Mouse (Mus musculus): ENCODE measurements around the gene Tmem217.

Gene Tmem217

GRCm38 (mm10) chr17:29552162-29552732, at the start of gene Tmem217:
TSS of gene Tmem217 (minus strand) at chr17:29552385.
- Histone ChIP-seq H3K36me3 (ENCODE audit: insufficient read depth, low read length) (peaks cover 12% of the 10 kb centered on the region), H3K4me1 (replicated peaks; ENCODE audit: low read depth, low read length) (peaks cover 45% of the 10 kb centered on the region), H3K27me3 (ENCODE audit: insufficient read depth, low read length) (peaks cover 3% of the 10 kb centered on the region; the same call in 1 of the 2 replicates), H3K4me3 (replicated peaks; ENCODE audit: low read length) (no peak within 1 kb of the TSS), H3K9me3 (ENCODE audit: low read length) (no peaks in the 10 kb centered on the region)
- TF ChIP-seq POU5F1 (IDR thresholded peaks at IDR 0.05; ENCODE audit: borderline replicate concordance, low read length) = no peak
- TF ChIP-seq NANOG (IDR thresholded peaks at IDR 0.05; ENCODE audit: borderline replicate concordance, low read length) = no peak
- no peak for TF ChIP-seq CTCF (conservative IDR thresholded peaks at IDR 0.05; ENCODE audit: low read length)

- Histone ChIP-seq H3K27me3 (ENCODE audit: insufficient read depth, low read length) (no peaks in the 10 kb centered on the region), H3K4me1 (replicated peaks; ENCODE audit: low read depth, low read length) (peaks cover 49% of the 10 kb centered on the region), H3K4me3 (replicated peaks; ENCODE audit: low read length) (no peak overlapping the region), H3K9me3 (ENCODE audit: low read length) (peaks cover 3% of the 10 kb centered on the region; the same call in 1 of the 2 replicates), H3K36me3 (ENCODE audit: insufficient read depth, low read length) (peaks cover 47% of the 10 kb centered on the region)
- TF ChIP-seq CTCF (conservative IDR thresholded peaks at IDR 0.05; ENCODE audit: low read length) (no peak), NANOG (IDR thresholded peaks at IDR 0.05; ENCODE audit: borderline replicate concordance, low read length) (no peak), POU5F1 (IDR thresholded peaks at IDR 0.05; ENCODE audit: borderline replicate concordance, low read length) (no peak)
Observed at GRCm38 (mm10) chr17:29601391-29601790, 49.2 kb upstream of the Tmem217 start.

GRCm38 (mm10) chr17:29599537-29599936, 47.4 kb upstream of the Tmem217 start:
- H3K36me3 ChIP-seq (ENCODE audit: insufficient read depth, low read length) = peaks cover 57% of the 10 kb centered on the region
- peak overlapping the region; percentile 63 for H3K4me3 ChIP-seq (replicated peaks; ENCODE audit: low read length)
- H3K4me1 ChIP-seq (replicated peaks; ENCODE audit: low read depth, low read length) = peaks cover 41% of the 10 kb centered on the region
- peaks cover 3% of the 10 kb centered on the region; the same call in 1 of the 2 replicates for H3K9me3 ChIP-seq (ENCODE audit: low read length)
- H3K27me3 ChIP-seq (ENCODE audit: insufficient read depth, low read length) = no peaks in the 10 kb centered on the region
- TF ChIP-seq NANOG (IDR thresholded peaks at IDR 0.05; ENCODE audit: borderline replicate concordance, low read length) = no peak
- TF ChIP-seq POU5F1 (IDR thresholded peaks at IDR 0.05; ENCODE audit: borderline replicate concordance, low read length) = no peak
- TF ChIP-seq CTCF (conservative IDR thresholded peaks at IDR 0.05; ENCODE audit: low read length) = no peak

- H3K4me3 ChIP-seq (replicated peaks; ENCODE audit: low read length) = no peak overlapping the region
- peaks cover 59% of the 10 kb centered on the region for H3K36me3 ChIP-seq (ENCODE audit: insufficient read depth, low read length)
- H3K4me1 ChIP-seq (replicated peaks; ENCODE audit: low read depth, low read length) = peaks cover 39% of the 10 kb centered on the region
- TF ChIP-seq NANOG (IDR thresholded peaks at IDR 0.05; ENCODE audit: borderline replicate concordance, low read length) (no peak), CTCF (conservative IDR thresholded peaks at IDR 0.05; ENCODE audit: low read length) (no peak), POU5F1 (IDR thresholded peaks at IDR 0.05; ENCODE audit: borderline replicate concordance, low read length) (no peak)
- peaks cover 3% of the 10 kb centered on the region; the same call in 1 of the 2 replicates for H3K9me3 ChIP-seq (ENCODE audit: low read length)
- no peaks in the 10 kb centered on the region for H3K27me3 ChIP-seq (ENCODE audit: insufficient read depth, low read length)
Observed at GRCm38 (mm10) chr17:29599051-29599450, 46.9 kb upstream of the Tmem217 start.

GRCm38 (mm10) chr17:29596771-29597132, 44.6 kb upstream of the Tmem217 start:
- Histone ChIP-seq H3K27me3 (ENCODE audit: insufficient read depth, low read length) (no peaks in the 10 kb centered on the region), H3K36me3 (ENCODE audit: insufficient read depth, low read length) (peaks cover 49% of the 10 kb centered on the region), H3K4me1 (replicated peaks; ENCODE audit: low read depth, low read length) (peaks cover 39% of the 10 kb centered on the region), H3K9me3 (ENCODE audit: low read length) (no peaks in the 10 kb centered on the region), H3K4me3 (replicated peaks; ENCODE audit: low read length) (peak overlapping the region; percentile 46)
- TF ChIP-seq CTCF (conservative IDR thresholded peaks at IDR 0.05; ENCODE audit: low read length) = no peak
- no peak for TF ChIP-seq POU5F1 (IDR thresholded peaks at IDR 0.05; ENCODE audit: borderline replicate concordance, low read length)
- no peak for TF ChIP-seq NANOG (IDR thresholded peaks at IDR 0.05; ENCODE audit: borderline replicate concordance, low read length)

- no peaks in the 10 kb centered on the region for H3K9me3 ChIP-seq (ENCODE audit: low read length)
- peak overlapping the region; percentile 46 for H3K4me3 ChIP-seq (replicated peaks; ENCODE audit: low read length)
- peaks cover 39% of the 10 kb centered on the region for H3K4me1 ChIP-seq (replicated peaks; ENCODE audit: low read depth, low read length)
- no peak for TF ChIP-seq POU5F1 (IDR thresholded peaks at IDR 0.05; ENCODE audit: borderline replicate concordance, low read length)
- TF ChIP-seq NANOG (IDR thresholded peaks at IDR 0.05; ENCODE audit: borderline replicate concordance, low read length) = no peak
- no peak for TF ChIP-seq CTCF (conservative IDR thresholded peaks at IDR 0.05; ENCODE audit: low read length)
- H3K36me3 ChIP-seq (ENCODE audit: insufficient read depth, low read length) = peaks cover 50% of the 10 kb centered on the region
- H3K27me3 ChIP-seq (ENCODE audit: insufficient read depth, low read length) = no peaks in the 10 kb centered on the region
Observed at GRCm38 (mm10) chr17:29595891-29596770, 43.9 kb upstream of the Tmem217 start.

- Histone ChIP-seq H3K4me3 (replicated peaks; ENCODE audit: low read length) (no peak overlapping the region), H3K36me3 (ENCODE audit: insufficient read depth, low read length) (peaks cover 27% of the 10 kb centered on the region), H3K27me3 (ENCODE audit: insufficient read depth, low read length) (no peaks in the 10 kb centered on the region), H3K9me3 (ENCODE audit: low read length) (no peaks in the 10 kb centered on the region), H3K4me1 (replicated peaks; ENCODE audit: low read depth, low read length) (peaks cover 18% of the 10 kb centered on the region)
- no peak for TF ChIP-seq POU5F1 (IDR thresholded peaks at IDR 0.05; ENCODE audit: borderline replicate concordance, low read length)
- TF ChIP-seq CTCF (conservative IDR thresholded peaks at IDR 0.05; ENCODE audit: low read length) = no peak
- TF ChIP-seq NANOG (IDR thresholded peaks at IDR 0.05; ENCODE audit: borderline replicate concordance, low read length) = no peak
Observed at GRCm38 (mm10) chr17:29589221-29589898, 37.2 kb upstream of the Tmem217 start.

GRCm38 (mm10) chr17:29586921-29587320, 34.7 kb upstream of the Tmem217 start:
- peaks cover 23% of the 10 kb centered on the region for H3K4me1 ChIP-seq (replicated peaks; ENCODE audit: low read depth, low read length)
- no peak for TF ChIP-seq POU5F1 (IDR thresholded peaks at IDR 0.05; ENCODE audit: borderline replicate concordance, low read length)
- TF ChIP-seq CTCF (conservative IDR thresholded peaks at IDR 0.05; ENCODE audit: low read length) = no peak
- TF ChIP-seq NANOG (IDR thresholded peaks at IDR 0.05; ENCODE audit: borderline replicate concordance, low read length) = no peak
- no peaks in the 10 kb centered on the region for H3K27me3 ChIP-seq (ENCODE audit: insufficient read depth, low read length)
- H3K36me3 ChIP-seq (ENCODE audit: insufficient read depth, low read length) = peaks cover 37% of the 10 kb centered on the region
- 0 out of 2 replicates have a peak overlapping the region, but pooled peaks have one; percentile 7 for H3K4me3 ChIP-seq (replicated peaks; ENCODE audit: low read length)
- no peaks in the 10 kb centered on the region for H3K9me3 ChIP-seq (ENCODE audit: low read length)

All from E14TG2a.4 (cell line).